Mouse (Mus musculus) heart, embryonic 12.5 days (tissue): Measurements from ENCODE around the gene Ccdc162. TPM values are rescaled to one million over a fixed set of nuclear protein-coding genes. Genes with fewer than 3 reads are reported as not detected.
"Not testable (repeated sequence)": the region's sequence is repeated elsewhere in the genome, so short reads cannot be mapped to it uniquely, and the experiment has no call there.

ENCODE experiments used
- ATAC-seq: fragments of 200-750 bp; cut with Nextera tagmentation; 2 replicates; pipeline ENCODE4 v1.8.0; 2017; ENCODE audit warnings: moderate TSS enrichment, moderate library complexity; ENCODE audit not compliant: insufficient number of reproducible peaks, low FRiP score
- H3K27ac ChIP-seq: fragments of 300-500 bp; sonication (generic); 2 replicates; pipeline ENCODE4 v1.5.1; 2016; ENCODE audit warnings: mild to moderate bottlenecking, moderate library complexity; ENCODE audit not compliant: poor library complexity, severe bottlenecking
- H3K27me3 ChIP-seq: fragments of 300-500 bp; sonication (generic); replicated peaks from 2 replicates; pipeline ENCODE4 v1.6.1; 2016; ENCODE audit warnings: mild to moderate bottlenecking, moderate library complexity
- H3K36me3 ChIP-seq: fragments of 300-500 bp; sonication (generic); 2 replicates; pipeline ENCODE4 v1.6.1; 2016; ENCODE audit warnings: mild to moderate bottlenecking, moderate library complexity
- H3K4me1 ChIP-seq: fragments of 300-500 bp; sonication (generic); replicated peaks from 2 replicates; pipeline ENCODE4 v1.6.1; 2016; ENCODE audit warnings: mild to moderate bottlenecking
- H3K4me2 ChIP-seq: fragments of 300-500 bp; sonication (generic); 2 replicates; pipeline ENCODE4 v1.6.1; 2016; ENCODE audit warnings: mild to moderate bottlenecking, moderate library complexity
- H3K4me3 ChIP-seq: fragments of 300-500 bp; sonication (generic); 2 replicates; pipeline ENCODE4 v1.5.1; 2016; ENCODE audit warnings: mild to moderate bottlenecking
- H3K9ac ChIP-seq: fragments of 300-500 bp; sonication (generic); 2 replicates; pipeline ENCODE4 v1.6.1; 2016; ENCODE audit warnings: mild to moderate bottlenecking, moderate library complexity
- H3K9me3 ChIP-seq: fragments of 300-500 bp; sonication (generic); replicated peaks from 2 replicates; pipeline ENCODE4 v1.6.1; 2016; ENCODE audit warnings: mild to moderate bottlenecking, moderate library complexity
- WGBS: fragments of 180-500 bp; shearing (Covaris S2); methylation state at CpG from one replicate; pipeline ENCODE4 v1.1.7; 2016; 5-methylcytosine and 5-hydroxymethylcytosine counted together
- polyA plus RNA-seq: library from polyadenylated mRNA; unstranded; fragments of >200 nt; fragmentation: Nextera tagmentation; extraction: Ambion mirVana; gene quantifications from 2 replicates; pipeline ENCODE4 v1.2.1, GENCODE M21; 2016

The Ccdc162 gene
- polyA plus RNA-seq, 1 experiment from 2014 or later, result 0.34 TPM

- Histone ChIP-seq H3K27me3 (peaks cover 4% of the 10 kb centered on the region; the same call in 1 of the 2 replicates), H3K4me2 (no peak overlapping the region), H3K4me1 (no peaks in the 10 kb centered on the region), H3K9ac (no peak overlapping the region), H3K27ac (no peak overlapping the region), H3K9me3 (no peaks in the 10 kb centered on the region), H3K36me3 (no peaks in the 10 kb centered on the region), H3K4me3 (no peak overlapping the region)
- no peak for ATAC-seq
- WGBS, result 23% methylated on average over 2 of the region's 2 CpGs
Observed at GRCm38 (mm10) chr10:41509160-41509559, 207.3 kb downstream of the Ccdc162 start.

- H3K27ac ChIP-seq, H3K27me3 ChIP-seq, H3K9me3 ChIP-seq, H3K9ac ChIP-seq, H3K4me2 ChIP-seq, ATAC-seq, H3K4me3 ChIP-seq, H3K4me1 ChIP-seq, H3K36me3 ChIP-seq: not testable (repeated sequence)
- 2% methylated on average over 3 of the region's 3 CpGs for WGBS
Observed at GRCm38 (mm10) chr10:41505446-41505845, 211.0 kb downstream of the Ccdc162 start.

GRCm38 (mm10) chr10:41504996-41505395 lies 211.4 kb downstream of the Ccdc162 start:
- 0 out of 2 replicates have a peak, but pooled peaks cover 5% of the 10 kb centered on the region for H3K4me1 ChIP-seq
- H3K4me3 ChIP-seq, result no peak overlapping the region
- 100% methylated on average over 1 of the region's 1 CpGs for WGBS
- ATAC-seq, result no peak
- H3K9ac ChIP-seq, result no peak overlapping the region
- peaks cover 4% of the 10 kb centered on the region; the same call in 1 of the 2 replicates for H3K27me3 ChIP-seq
- no peaks in the 10 kb centered on the region for H3K36me3 ChIP-seq
- H3K9me3 ChIP-seq, result no peaks in the 10 kb centered on the region
- no peak overlapping the region for H3K4me2 ChIP-seq
- no peak overlapping the region for H3K27ac ChIP-seq

- Histone ChIP-seq H3K27ac (no peak overlapping the region), H3K4me2 (no peak overlapping the region), H3K9ac (no peak overlapping the region), H3K36me3 (no peaks in the 10 kb centered on the region), H3K27me3 (no peaks in the 10 kb centered on the region), H3K4me1 (0 out of 2 replicates have a peak, but pooled peaks cover 5% of the 10 kb centered on the region), H3K9me3 (0 out of 2 replicates have a peak, but pooled peaks cover 3% of the 10 kb centered on the region), H3K4me3 (no peak overlapping the region)
- WGBS, result 53% methylated on average over 4 of the region's 4 CpGs
- ATAC-seq, result no peak
Observed at GRCm38 (mm10) chr10:41500941-41501340, 215.5 kb downstream of the Ccdc162 start.

- no peak overlapping the region for H3K4me3 ChIP-seq
- 55% methylated on average over 4 of the region's 4 CpGs for WGBS
- no peak for ATAC-seq
Observed at GRCm38 (mm10) chr10:41491111-41491510, 225.3 kb downstream of the Ccdc162 start.

GRCm38 (mm10) chr10:41490518-41490873 lies 225.9 kb downstream of the Ccdc162 start:
- Histone ChIP-seq H3K4me1 (peaks cover 24% of the 10 kb centered on the region), H3K36me3 (peaks cover 32% of the 10 kb centered on the region), H3K9ac (peak overlapping the region; percentile 88), H3K4me3 (peak overlapping the region; percentile 73), H3K27me3 (no peaks in the 10 kb centered on the region), H3K27ac (no peak overlapping the region), H3K4me2 (peak overlapping the region; percentile 95), H3K9me3 (no peaks in the 10 kb centered on the region)
- under 1% methylated on average over 29 of the region's 29 CpGs for WGBS
- no peak for ATAC-seq

More at GRCm38 (mm10) chr10:41491111-41491510, 225.3 kb downstream of the Ccdc162 start:
- peaks cover 26% of the 10 kb centered on the region for H3K36me3 ChIP-seq
- no peak overlapping the region for H3K4me2 ChIP-seq
- no peak overlapping the region for H3K9ac ChIP-seq
- peaks cover 24% of the 10 kb centered on the region for H3K4me1 ChIP-seq
- H3K9me3 ChIP-seq, result no peaks in the 10 kb centered on the region
- H3K27ac ChIP-seq, result no peak overlapping the region
- H3K27me3 ChIP-seq, result no peaks in the 10 kb centered on the region

- peak; percentile 95 for ATAC-seq
- Histone ChIP-seq H3K36me3 (peaks cover 38% of the 10 kb centered on the region), H3K4me2 (peak within 1 kb of the TSS; percentile 95), H3K27ac (peak within 1 kb of the TSS; percentile 68), H3K4me1 (peaks cover 24% of the 10 kb centered on the region), H3K9me3 (no peaks in the 10 kb centered on the region), H3K27me3 (no peaks in the 10 kb centered on the region), H3K4me3 (peak within 1 kb of the TSS; percentile 73), H3K9ac (peak within 1 kb of the TSS; percentile 88)
- under 1% methylated on average over 50 of the region's 50 CpGs for WGBS
Observed at GRCm38 (mm10) chr10:41489708-41490517, 226.5 kb downstream of the Ccdc162 start, which contains the start of the genes Smpd2 and Ppil6. Gene Smpd2, minus strand, starts transcription at chr10:41490369. Gene Ppil6, plus strand, starts transcription at chr10:41490439.

GRCm38 (mm10) chr10:41489294-41489693 lies 227.1 kb downstream of the Ccdc162 start:
- peak overlapping the region; percentile 95 for H3K4me2 ChIP-seq
- peak overlapping the region; percentile 88 for H3K9ac ChIP-seq
- H3K36me3 ChIP-seq, result peaks cover 44% of the 10 kb centered on the region
- peak overlapping the region; percentile 68; the same call in 1 of the 2 replicates for H3K27ac ChIP-seq
- no peaks in the 10 kb centered on the region for H3K27me3 ChIP-seq
- H3K9me3 ChIP-seq, result no peaks in the 10 kb centered on the region
- peak overlapping the region; percentile 73 for H3K4me3 ChIP-seq
- peaks cover 24% of the 10 kb centered on the region for H3K4me1 ChIP-seq
- no peak for ATAC-seq
- WGBS, result 31% methylated on average over 8 of the region's 8 CpGs

GRCm38 (mm10) chr10:41488877-41489276 lies 227.6 kb downstream of the Ccdc162 start:
- Histone ChIP-seq H3K9ac (peak overlapping the region; percentile 88), H3K36me3 (peaks cover 48% of the 10 kb centered on the region), H3K4me2 (peak overlapping the region; percentile 95), H3K27ac (no peak overlapping the region), H3K27me3 (no peaks in the 10 kb centered on the region), H3K9me3 (no peaks in the 10 kb centered on the region), H3K4me3 (peak overlapping the region; percentile 73), H3K4me1 (peaks cover 24% of the 10 kb centered on the region)
- ATAC-seq, result no peak
- WGBS, result 46% methylated on average over 7 of the region's 7 CpGs
